Mouse (Mus musculus) mouse embryonic stem cell (cell line): ENCODE data around the gene Hipk1.
"Not testable (repeated sequence)": the region's sequence is repeated elsewhere in the genome, so short reads cannot be mapped to it uniquely, and the experiment has no call there.

Experiments used
- in situ Hi-C, 2 experiments: fragments of 300-500 bp; cut with MboI; formaldehyde crosslinking; loops; 1 replicate in 1 of 2; 3 replicates in 1 of 2; pipeline ENCODE4 v1.14.3; 2019 to 2020; ENCODE audit warnings: low sequenced_read_pairs in 2 of 2, low pct_unique_long_range_greater_than_20kb in 1 of 2, mixed read lengths in 1 of 2; ENCODE audit not compliant: unreplicated experiment in 1 of 2

Gene Hipk1

DNA sequence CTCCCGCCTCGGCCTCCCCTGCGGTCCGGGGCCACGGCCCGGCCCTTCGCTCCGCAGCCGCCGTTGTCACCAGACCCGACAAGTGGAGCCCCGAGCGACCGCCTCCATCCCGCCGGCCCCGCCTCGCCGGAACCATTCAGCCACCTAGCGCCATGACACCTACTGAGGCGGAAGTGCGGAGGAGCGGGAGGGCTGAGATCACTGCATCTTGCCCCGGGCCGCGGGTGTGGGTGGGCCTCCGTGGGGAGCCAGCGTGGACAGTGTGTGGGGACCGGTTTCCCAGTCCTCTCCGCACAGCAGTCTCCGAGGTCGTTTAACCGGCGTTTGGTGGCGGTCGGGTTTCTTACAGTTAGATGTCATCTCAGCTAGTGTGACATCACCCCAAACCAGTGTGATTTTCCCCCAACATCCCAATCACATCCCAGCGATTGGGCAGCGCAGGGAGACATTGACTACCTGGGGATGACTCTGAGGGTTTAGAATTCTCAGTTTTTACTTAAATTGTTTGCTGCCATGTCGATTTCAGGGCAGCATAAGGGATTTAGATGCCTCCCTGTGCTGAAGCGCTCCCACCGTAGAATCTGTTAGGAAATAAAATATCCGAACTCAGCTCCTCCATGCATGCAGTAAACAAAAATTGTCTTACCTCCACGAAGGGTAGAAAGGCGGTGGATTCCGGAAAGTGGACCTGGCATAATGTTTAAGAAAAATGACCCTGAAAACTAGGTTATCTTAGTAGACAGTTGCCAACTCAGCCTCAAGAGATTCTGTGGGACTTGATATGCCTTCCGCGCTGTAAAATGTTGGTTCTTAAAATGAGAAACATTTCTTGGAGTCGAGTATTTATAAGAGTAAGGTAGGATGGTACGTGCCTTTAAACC, at the start of gene Hipk1:
Gene Hipk1, minus strand, starts transcription at position 334 of the 881 bp plus-strand sequence.
- in situ Hi-C loops, result no loop called here

DNA sequence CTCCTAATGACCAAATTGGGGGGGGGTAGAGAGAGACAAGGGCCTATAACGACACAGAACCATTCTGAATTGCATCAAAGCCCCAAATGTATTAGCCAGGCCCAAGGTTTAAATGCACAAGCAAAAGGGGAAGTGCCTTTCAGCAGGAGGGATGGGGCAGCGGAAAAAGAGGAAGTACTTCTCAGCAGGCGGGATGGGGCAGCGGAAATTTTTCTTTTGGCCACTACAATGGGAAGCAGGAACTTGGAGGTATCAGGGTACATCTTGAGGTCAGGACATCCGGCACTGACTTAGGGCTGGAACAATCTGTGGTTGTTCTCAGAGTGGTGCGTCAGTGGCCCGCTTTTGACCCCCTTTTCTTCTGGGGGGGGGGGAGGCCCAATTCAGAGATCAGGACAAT, 49.6 kb upstream of the Hipk1 start:
- in situ Hi-C loops, result not testable (repeated sequence)

DNA sequence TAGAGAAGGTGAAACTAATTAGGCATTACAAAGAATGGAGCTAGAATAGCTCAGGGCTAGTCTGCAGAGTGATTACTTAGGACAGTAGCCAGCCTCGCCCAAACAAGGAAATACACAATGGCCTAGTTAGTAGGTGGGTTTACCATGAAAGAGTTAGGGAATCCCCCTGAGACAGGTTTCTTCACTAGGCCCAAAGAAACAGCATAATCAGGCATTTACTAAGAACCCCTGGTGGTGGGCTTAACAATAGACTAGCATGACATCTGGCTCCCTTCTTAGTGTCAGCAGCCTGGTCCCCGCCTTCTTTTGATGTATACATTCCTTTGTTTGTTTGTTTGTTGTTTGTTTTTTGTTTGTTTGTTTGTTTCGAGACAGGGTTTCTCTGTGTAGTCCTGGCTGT, 48.8 kb upstream of the Hipk1 start:
- in situ Hi-C loops, result not testable (repeated sequence)

DNA sequence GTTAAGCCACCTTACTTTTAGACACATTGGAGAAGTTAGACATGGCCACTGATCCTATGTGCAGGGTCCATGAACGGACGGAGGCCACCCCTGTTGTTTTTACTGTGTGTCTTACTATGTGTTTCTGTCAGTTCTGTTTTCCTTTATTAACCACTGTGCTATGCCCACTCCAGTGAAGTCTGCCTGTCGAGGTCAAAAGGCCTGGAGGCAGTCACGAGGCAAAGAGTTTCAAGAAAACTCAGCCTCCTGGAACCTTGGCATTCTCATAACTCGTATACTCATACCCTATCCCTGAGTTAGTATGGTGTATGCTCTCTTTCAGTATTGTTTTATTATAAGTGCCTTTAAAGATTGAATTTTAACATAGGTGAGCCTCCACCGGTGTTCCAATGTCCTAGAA, 48.3 kb upstream of the Hipk1 start:
- in situ Hi-C loops, result no loop called here

GRCm38 (mm10) chr3:103836453-103836852, 45.1 kb upstream of the Hipk1 start:
- in situ Hi-C loops, result no loop called here

GRCm38 (mm10) chr3:103835951-103836310, 44.6 kb upstream of the Hipk1 start:
- in situ Hi-C loops, result no loop called here

GRCm38 (mm10) chr3:103835272-103835950, 44.0 kb upstream of the Hipk1 start:
- in situ Hi-C loops, result no loop called here

DNA sequence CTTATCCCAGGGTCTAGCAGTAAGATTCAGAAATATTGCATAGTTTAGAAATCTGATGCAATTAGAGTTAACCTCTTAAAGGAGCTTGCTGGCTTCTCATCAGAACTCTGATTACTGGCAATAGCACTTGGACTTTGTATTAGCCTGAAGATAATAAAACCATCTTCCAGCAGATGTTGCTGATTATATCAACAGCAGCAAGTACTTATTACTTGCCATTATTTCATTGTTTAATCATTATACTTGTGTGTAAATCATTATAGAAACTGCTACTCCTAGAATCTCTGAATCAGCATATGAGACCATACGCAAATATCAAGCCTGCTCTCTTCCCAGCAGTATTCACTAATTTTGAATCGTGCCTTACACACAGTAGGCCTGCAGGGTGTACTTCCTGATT, 42.6 kb upstream of the Hipk1 start:
- in situ Hi-C loops, result no loop called here

DNA sequence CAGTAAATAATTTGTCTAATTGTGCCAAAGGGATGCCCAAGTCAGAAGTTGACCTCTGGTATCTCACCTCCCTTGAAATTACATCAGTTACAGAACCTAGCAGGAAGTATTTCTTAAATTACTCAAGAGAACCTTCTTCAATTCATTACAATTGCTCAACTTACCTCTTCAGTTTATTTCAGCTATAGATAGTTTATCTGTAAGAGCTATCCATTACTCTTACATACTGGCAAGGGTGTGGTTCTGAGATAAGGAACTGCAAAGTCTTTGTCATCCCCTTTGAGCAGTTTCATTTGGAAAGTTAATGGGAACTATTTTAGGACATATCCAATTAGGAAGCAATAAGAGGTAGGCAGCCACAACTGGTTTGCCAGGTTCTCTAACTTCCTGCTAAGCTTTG, 41.1 kb upstream of the Hipk1 start, which contains the start of gene Bcl2l15:
Gene Bcl2l15, plus strand, starts transcription at position 176 of the 400 bp plus-strand sequence.
- in situ Hi-C loops, result no loop called here

GRCm38 (mm10) chr3:103831146-103831545, 39.8 kb upstream of the Hipk1 start:
- in situ Hi-C loops, result no loop called here

DNA sequence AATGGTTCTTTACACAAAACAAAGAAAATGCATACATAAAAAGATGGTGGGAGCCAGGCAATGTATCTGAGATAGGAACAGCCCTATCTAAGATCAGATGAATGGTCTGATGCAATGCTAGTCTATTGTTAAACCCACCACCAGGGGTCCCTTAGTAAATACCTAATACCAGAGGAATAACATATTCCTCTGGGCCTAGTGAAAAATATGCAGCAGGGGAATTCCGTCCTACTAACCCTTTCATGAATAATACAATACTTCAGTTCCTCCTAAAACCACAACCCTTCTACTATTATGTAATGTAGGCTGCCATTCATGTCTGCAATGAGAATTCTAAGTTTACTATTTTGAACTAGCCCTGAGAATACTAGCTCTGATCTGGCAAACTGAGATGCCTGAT, 39.3 kb upstream of the Hipk1 start:
- in situ Hi-C loops, result not testable (repeated sequence)

GRCm38 (mm10) chr3:103829036-103829435, 37.7 kb upstream of the Hipk1 start:
- in situ Hi-C loops, result no loop called here

GRCm38 (mm10) chr3:103827548-103827947, 36.2 kb upstream of the Hipk1 start:
- in situ Hi-C loops, result no loop called here

- in situ Hi-C loops, result no loop called here
Measured at GRCm38 (mm10) chr3:103810967-103811366, 19.6 kb upstream of the Hipk1 start.

DNA sequence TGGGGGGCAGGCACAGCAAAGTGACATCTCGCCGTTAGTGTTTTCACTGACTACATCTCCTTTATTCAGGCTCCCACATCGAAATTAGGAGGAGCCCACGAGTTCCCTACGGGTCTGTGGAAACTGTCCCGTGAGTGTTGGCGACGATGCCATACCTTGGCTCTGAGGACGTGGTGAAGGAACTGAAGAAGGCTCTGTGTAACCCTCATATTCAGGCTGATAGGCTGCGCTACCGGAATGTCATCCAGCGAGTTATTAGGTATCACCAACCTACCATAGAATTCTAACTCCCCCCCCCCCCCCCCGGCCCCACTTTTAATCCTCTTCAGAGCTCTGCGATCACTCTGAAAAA, 18.4 kb upstream of the Hipk1 start:
- in situ Hi-C loops, result no loop called here

- in situ Hi-C loops, result no loop called here
Measured at GRCm38 (mm10) chr3:103808891-103809798, 17.8 kb upstream of the Hipk1 start, which contains the start of the genes Dclre1b, Ap4b1 and Gm43064. Gene Dclre1b, minus strand, starts transcription at chr3:103809444. Gene Ap4b1, plus strand, starts transcription at chr3:103809520. Gene Gm43064, plus strand, starts transcription at chr3:103809573.

- in situ Hi-C loops, result no loop called here
Measured at GRCm38 (mm10) chr3:103805671-103806070, 14.3 kb upstream of the Hipk1 start.

- in situ Hi-C loops, result no loop called here
Measured at GRCm38 (mm10) chr3:103802861-103803260, 11.5 kb upstream of the Hipk1 start.
